8 mouse cellular contexts compared by ENCODE assay signal in the genomic region with DNA sequence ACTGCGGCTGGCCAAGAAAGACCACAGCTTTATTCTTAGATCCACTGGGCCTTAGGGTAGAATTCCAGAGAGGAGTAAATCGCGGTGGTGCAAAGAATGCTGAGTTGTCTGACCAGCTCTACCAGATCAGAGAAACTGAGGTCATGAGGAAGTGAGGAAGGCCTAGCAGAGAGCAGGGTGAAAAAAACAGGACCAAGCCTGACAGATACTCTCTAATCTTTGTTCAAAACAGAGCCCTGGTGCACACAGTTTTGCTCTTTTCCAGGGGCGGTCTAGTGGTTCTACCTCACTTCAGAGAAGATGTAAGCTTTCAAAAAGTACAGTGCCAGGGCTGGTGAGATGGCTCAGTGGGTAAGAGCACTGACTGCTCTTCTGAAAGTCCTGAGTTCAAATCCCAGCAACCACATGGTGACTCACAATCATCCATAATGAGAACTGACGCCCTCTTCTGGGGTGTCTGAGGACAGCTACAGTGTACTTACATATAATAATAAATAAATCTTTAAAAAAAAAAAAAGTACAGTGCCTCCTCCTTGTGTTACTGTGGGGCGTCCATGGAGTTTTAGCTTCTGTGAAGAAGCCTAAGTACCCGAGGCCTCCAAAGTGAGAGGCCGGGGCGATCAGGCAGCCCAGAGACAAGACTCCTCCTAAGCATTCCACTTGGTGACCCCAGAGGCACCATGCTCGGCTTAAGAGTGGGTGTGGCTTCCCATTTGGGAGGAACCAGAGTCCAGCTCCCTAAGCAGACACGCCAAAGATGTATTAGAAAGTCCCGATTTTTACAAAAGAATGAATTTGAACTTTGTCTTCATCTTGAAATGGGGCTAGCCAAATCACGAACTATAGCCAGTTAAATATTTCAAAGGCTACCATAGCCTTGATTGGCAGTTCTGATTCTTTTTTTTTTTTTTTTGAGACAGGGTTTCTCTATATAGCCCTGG. TPM values are rescaled to one million over a fixed set of nuclear protein-coding genes. Genes with fewer than 3 reads are reported as not detected.
DNase-seq lines count a peak whose midpoint lies in the region; ATAC-seq and TF ChIP-seq lines count a peak whose summit lies in the region.

No protein-coding gene starts in this region.

- no peaks in the 10 kb centered on the region for H3K9me3 ChIP-seq in forebrain, embryonic 13.5 days (replicated peaks)
- no peaks in the 10 kb centered on the region for H3K9me3 ChIP-seq in hindbrain, embryonic 13.5 days
- H3K9me3 ChIP-seq in limb, embryonic 13.5 days, result no peaks in the 10 kb centered on the region
- H3K9me3 ChIP-seq in midbrain, embryonic 13.5 days, result no peaks in the 10 kb centered on the region
- no peaks in the 10 kb centered on the region for H3K9me3 ChIP-seq in stomach, embryonic 16.5 days (replicated peaks; ENCODE audit: control insufficient read depth, low read length)

- H3K4me2 ChIP-seq in forebrain, embryonic 13.5 days, result peak overlapping the region; percentile 68
- H3K4me2 ChIP-seq in hindbrain, embryonic 13.5 days, result peak overlapping the region; percentile 68
- peak overlapping the region; percentile 67 for H3K4me2 ChIP-seq in limb, embryonic 13.5 days (replicated peaks)
- peak overlapping the region; percentile 68 for H3K4me2 ChIP-seq in midbrain, embryonic 13.5 days (replicated peaks)
- peak overlapping the region; percentile 50 for H3K4me2 ChIP-seq in stomach, embryonic 16.5 days (ENCODE audit: low read depth, low read length)

- no peak; the same call in 1 of the 2 replicates for TF ChIP-seq CTCF in left cerebral cortex, adult 2 months (IDR thresholded peaks at IDR 0.05)

- H3K4me1 ChIP-seq in forebrain, embryonic 13.5 days, result peaks cover 14% of the 10 kb centered on the region
- H3K4me1 ChIP-seq in hindbrain, embryonic 13.5 days (replicated peaks), result peaks cover 18% of the 10 kb centered on the region
- H3K4me1 ChIP-seq in limb, embryonic 13.5 days, result peaks cover 8% of the 10 kb centered on the region; the same call in 1 of the 2 replicates
- peaks cover 12% of the 10 kb centered on the region for H3K4me1 ChIP-seq in midbrain, embryonic 13.5 days (replicated peaks)
- no peaks in the 10 kb centered on the region for H3K4me1 ChIP-seq in stomach, embryonic 16.5 days (ENCODE audit: control insufficient read depth, insufficient read depth, low read length)

- intact Hi-C loops in left cerebral cortex, adult 2 months (cut with DNase I), result loop anchor here (1.0 to 2.0 kb wide), 3 partner anchors 76 to 126 kb away; partner anchors contain the start of genes B3galt6, Plekhn1 and Sdf4
- intact Hi-C loops in left cerebral cortex, postnatal 36 days (cut with DNase I), result loop anchor here (10.0 kb wide), 1 partner anchor 114 kb away; the partner anchor contains the start of genes B3galt6 and Sdf4

- peak; percentile 17 to 19 for DNase-seq in left cerebral cortex, adult 2 months (ENCODE audit: extremely low spot score in 1 of 2, low spot score in 2 of 2)
- no peak for DNase-seq in left cerebral cortex, postnatal 36 days (ENCODE audit: low spot score in 2 of 2)
- DNase-seq in cerebellum, adult 11-12 months, result peak; percentile 56

- no peaks in the 10 kb centered on the region for H3K27me3 ChIP-seq in forebrain, embryonic 13.5 days
- no peaks in the 10 kb centered on the region for H3K27me3 ChIP-seq in hindbrain, embryonic 13.5 days
- H3K27me3 ChIP-seq in limb, embryonic 13.5 days, result no peaks in the 10 kb centered on the region
- H3K27me3 ChIP-seq in midbrain, embryonic 13.5 days, result no peaks in the 10 kb centered on the region
- H3K27me3 ChIP-seq in stomach, embryonic 16.5 days (ENCODE audit: control insufficient read depth, insufficient read depth, low read length), result no peaks in the 10 kb centered on the region

- WGBS in forebrain, embryonic 13.5 days, result 34% methylated on average over 13 of the region's 13 CpGs
- WGBS in hindbrain, embryonic 13.5 days, result 33% methylated on average over 13 of the region's 13 CpGs
- 28% methylated on average over 13 of the region's 13 CpGs for WGBS in limb, embryonic 13.5 days
- 37% methylated on average over 13 of the region's 13 CpGs for WGBS in midbrain, embryonic 13.5 days
- 17% methylated on average over 13 of the region's 13 CpGs for WGBS in stomach, embryonic 16.5 days

- ATAC-seq in forebrain, embryonic 13.5 days, result peak; percentile 19; the same call in 1 of the 2 replicates
- peak; percentile 44 for ATAC-seq in hindbrain, embryonic 13.5 days (ENCODE audit: low FRiP score)
- peak; percentile 38; the same call in 1 of the 2 replicates for ATAC-seq in limb, embryonic 13.5 days (ENCODE audit: low FRiP score, low read depth)
- ATAC-seq in midbrain, embryonic 13.5 days, result 0 out of 2 replicates have a peak, but pooled peaks have one; percentile 10
- peak; percentile 35; the same call in 1 of the 2 replicates for ATAC-seq in stomach, embryonic 16.5 days (ENCODE audit: insufficient read depth, low FRiP score)

- peak overlapping the region; percentile 66 for H3K9ac ChIP-seq in forebrain, embryonic 13.5 days
- H3K9ac ChIP-seq in hindbrain, embryonic 13.5 days, result peak overlapping the region; percentile 72
- H3K9ac ChIP-seq in limb, embryonic 13.5 days, result peak overlapping the region; percentile 72
- H3K9ac ChIP-seq in midbrain, embryonic 13.5 days (replicated peaks), result peak overlapping the region; percentile 63
- peak overlapping the region; percentile 80 for H3K9ac ChIP-seq in stomach, embryonic 16.5 days (ENCODE audit: low read length)

- no peaks in the 10 kb centered on the region for H3K36me3 ChIP-seq in forebrain, embryonic 13.5 days (ENCODE audit: poor library complexity, severe bottlenecking)
- no peaks in the 10 kb centered on the region for H3K36me3 ChIP-seq in hindbrain, embryonic 13.5 days
- no peaks in the 10 kb centered on the region for H3K36me3 ChIP-seq in limb, embryonic 13.5 days
- no peaks in the 10 kb centered on the region for H3K36me3 ChIP-seq in midbrain, embryonic 13.5 days
- H3K36me3 ChIP-seq in stomach, embryonic 16.5 days (ENCODE audit: control insufficient read depth, insufficient read depth, low read length), result no peaks in the 10 kb centered on the region

- peak overlapping the region; percentile 84 for H3K27ac ChIP-seq in left cerebral cortex, adult 2 months
- 0 out of 2 replicates have a peak overlapping the region, but pooled peaks have one; percentile 49 for H3K27ac ChIP-seq in forebrain, embryonic 13.5 days
- peak overlapping the region; percentile 89 for H3K27ac ChIP-seq in hindbrain, embryonic 13.5 days
- peak overlapping the region; percentile 82 for H3K27ac ChIP-seq in limb, embryonic 13.5 days
- peak overlapping the region; percentile 82 for H3K27ac ChIP-seq in midbrain, embryonic 13.5 days
- H3K27ac ChIP-seq in stomach, embryonic 16.5 days (ENCODE audit: low read length), result peak overlapping the region; percentile 88

- H3K4me3 ChIP-seq in left cerebral cortex, adult 2 months, result peak overlapping the region; percentile 52
- peak overlapping the region; percentile 85 for H3K4me3 ChIP-seq in forebrain, embryonic 13.5 days
- peak overlapping the region; percentile 80 for H3K4me3 ChIP-seq in hindbrain, embryonic 13.5 days
- H3K4me3 ChIP-seq in limb, embryonic 13.5 days, result peak overlapping the region; percentile 81
- H3K4me3 ChIP-seq in midbrain, embryonic 13.5 days (replicated peaks), result peak overlapping the region; percentile 76
- H3K4me3 ChIP-seq in stomach, embryonic 16.5 days (replicated peaks; ENCODE audit: low read length), result peak overlapping the region; percentile 59

RNA-seq across cellular contexts. Expression of gene 9430015G10Rik, which starts 0.9 kb away (rescaled TPM):
- total RNA-seq in left cerebral cortex, adult 2 months (2021), result 10 to 100 TPM; 30.7 to 34.7 TPM
- total RNA-seq in left cerebral cortex, postnatal 36 days (2021), result 10 to 100 TPM; 27.0 to 35.8 TPM
- polyA plus RNA-seq in forebrain, embryonic 13.5 days (2015; fragmentation: Nextera tagmentation; extraction: Ambion mirVana), result 46.2 and 50.3 TPM in 2 replicates
- polyA plus RNA-seq in hindbrain, embryonic 13.5 days (2015; fragmentation: Nextera tagmentation; extraction: Ambion mirVana), result 32.1 and 32.7 TPM in 2 replicates
- polyA plus RNA-seq in limb, embryonic 13.5 days (2015; fragmentation: Nextera tagmentation; extraction: Ambion mirVana), result 45.2 and 48.7 TPM in 2 replicates
- 36.6 and 40.6 TPM in 2 replicates for polyA plus RNA-seq in midbrain, embryonic 13.5 days (2015; fragmentation: Nextera tagmentation; extraction: Ambion mirVana)
- 26.8 and 32.3 TPM in 2 replicates for polyA plus RNA-seq in stomach, embryonic 16.5 days (2015; fragmentation: Nextera tagmentation; extraction: Ambion mirVana)

RNA-seq across cellular contexts. Expression of gene Rnf223, which starts 21.4 kb away (rescaled TPM):
- 1 to 10 TPM in 1 of 2 experiments, under 1 TPM in 1; 0.95 to 1.3 TPM for total RNA-seq in left cerebral cortex, adult 2 months (2021)
- total RNA-seq in left cerebral cortex, postnatal 36 days (2021), result 1 to 10 TPM in 1 of 2 experiments, under 1 TPM in 1; 0.84 to 1.1 TPM
- 0.81 and 0.87 TPM in 2 replicates for polyA plus RNA-seq in forebrain, embryonic 13.5 days (2015; fragmentation: Nextera tagmentation; extraction: Ambion mirVana)
- polyA plus RNA-seq in hindbrain, embryonic 13.5 days (2015; fragmentation: Nextera tagmentation; extraction: Ambion mirVana), result 0.53 and 0.66 TPM in 2 replicates
- 0.48 and 0.72 TPM in 2 replicates for polyA plus RNA-seq in limb, embryonic 13.5 days (2015; fragmentation: Nextera tagmentation; extraction: Ambion mirVana)
- 0.66 and 0.93 TPM in 2 replicates for polyA plus RNA-seq in midbrain, embryonic 13.5 days (2015; fragmentation: Nextera tagmentation; extraction: Ambion mirVana)
- polyA plus RNA-seq in stomach, embryonic 16.5 days (2015; fragmentation: Nextera tagmentation; extraction: Ambion mirVana), result 1.1 and 1.9 TPM in 2 replicates

RNA-seq across cellular contexts. Expression of gene Ttll10, which starts 49.7 kb away (rescaled TPM):
- total RNA-seq in left cerebral cortex, adult 2 months (2021), result under 1 TPM in 1 of 2 experiments, not detected in 1; 0.79 TPM
- total RNA-seq in left cerebral cortex, postnatal 36 days (2021), result not detected
- not detected in 2 replicates for polyA plus RNA-seq in forebrain, embryonic 13.5 days (2015; fragmentation: Nextera tagmentation; extraction: Ambion mirVana)
- not detected in 2 replicates for polyA plus RNA-seq in hindbrain, embryonic 13.5 days (2015; fragmentation: Nextera tagmentation; extraction: Ambion mirVana)
- polyA plus RNA-seq in limb, embryonic 13.5 days (2015; fragmentation: Nextera tagmentation; extraction: Ambion mirVana), result 0.70 and 1.1 TPM in 2 replicates
- polyA plus RNA-seq in midbrain, embryonic 13.5 days (2015; fragmentation: Nextera tagmentation; extraction: Ambion mirVana), result not detected in 2 replicates
- polyA plus RNA-seq in stomach, embryonic 16.5 days (2015; fragmentation: Nextera tagmentation; extraction: Ambion mirVana), result 4.6 and 5.0 TPM in 2 replicates

Comparison
In these comparisons a context has a peak if more than half of its experiments do, and no peak if none do; other contexts are left out.
1. DNase-seq: peak in left cerebral cortex, adult 2 months (2 of 2) and cerebellum, adult 11-12 months (single experiment); none in left cerebral cortex, postnatal 36 days (0 of 2).
2. Peak in every context shown above with its lines, with median percentiles within 50 percentile points of each other: H3K27ac ChIP-seq, H3K4me3 ChIP-seq, ATAC-seq, H3K4me2 ChIP-seq and H3K9ac ChIP-seq.